Mouse (Mus musculus): ENCODE measurements around the gene Grhpr. TPM values are rescaled to one million over a fixed set of nuclear protein-coding genes. Genes with fewer than 3 reads are reported as not detected.
A peak's percentile ranks its signal among the peaks of the same experiment; 100 is the strongest.
"Not testable (repeated sequence)": the region's sequence is repeated elsewhere in the genome, so short reads cannot be mapped to it uniquely, and the experiment has no call there.

Grhpr gene
- polyA plus RNA-seq, 2 experiments from 2014 or later: 16.1 to 26.4 TPM

GRCm38 (mm10) chr4:44974331-44974730, 6.9 kb upstream of the Grhpr start:
- ATAC-seq: no peak

GRCm38 (mm10) chr4:44976026-44976615, 5.1 kb upstream of the Grhpr start:
- ATAC-seq: no peak

GRCm38 (mm10) chr4:44976921-44977710, 4.1 kb upstream of the Grhpr start:
- no peak for ATAC-seq

GRCm38 (mm10) chr4:44978175-44978574, 3.0 kb upstream of the Grhpr start:
- ATAC-seq: no peak

- no peak for ATAC-seq
Measured at GRCm38 (mm10) chr4:44979794-44980338, 1.3 kb upstream of the Grhpr start.

- ATAC-seq: no peak
Measured at GRCm38 (mm10) chr4:44981974-44982287, 736 bp downstream of the Grhpr start.

- ATAC-seq: no peak
Measured at GRCm38 (mm10) chr4:44982440-44983130, 1.4 kb downstream of the Grhpr start.

GRCm38 (mm10) chr4:44983131-44983740, 2.0 kb downstream of the Grhpr start:
- no peak for ATAC-seq

- no peak for ATAC-seq
Measured at GRCm38 (mm10) chr4:44990560-44990959, 9.4 kb downstream of the Grhpr start.

GRCm38 (mm10) chr4:44992330-44992729, 11.1 kb downstream of the Grhpr start:
- ATAC-seq: not testable (repeated sequence)

- ATAC-seq: not testable (repeated sequence)
Measured at GRCm38 (mm10) chr4:44993179-44993578, 12.0 kb downstream of the Grhpr start.

- no peak for ATAC-seq
Measured at GRCm38 (mm10) chr4:44993847-44994246, 12.7 kb downstream of the Grhpr start.

- no peak for ATAC-seq
Measured at GRCm38 (mm10) chr4:44994776-44995175, 13.6 kb downstream of the Grhpr start.

- no peak for ATAC-seq
Measured at GRCm38 (mm10) chr4:44998071-44998470, 16.9 kb downstream of the Grhpr start.

GRCm38 (mm10) chr4:45000001-45000400, 18.8 kb downstream of the Grhpr start:
- ATAC-seq: no peak

GRCm38 (mm10) chr4:45005452-45005851, 24.3 kb downstream of the Grhpr start:
- no peak for ATAC-seq

- ATAC-seq: no peak
Measured at GRCm38 (mm10) chr4:45010806-45011415, 29.7 kb downstream of the Grhpr start.

- no peak for ATAC-seq
Measured at GRCm38 (mm10) chr4:45011581-45012104, 30.4 kb downstream of the Grhpr start.

GRCm38 (mm10) chr4:45012105-45012975, 31.1 kb downstream of the Grhpr start, which contains the start of gene Zbtb5:
Zbtb5 (minus strand) TSS chr4:45012412.
- peak; percentile 88 for ATAC-seq

GRCm38 (mm10) chr4:45013031-45013431, 31.8 kb downstream of the Grhpr start:
- no peak for ATAC-seq

- ATAC-seq: no peak
Measured at GRCm38 (mm10) chr4:45013537-45013936, 32.3 kb downstream of the Grhpr start.

All from activated CD4-positive, CD25-positive, alpha-beta regulatory T cell, adult 4 months (primary cell).